Mouse (Mus musculus): ENCODE measurements around the gene Aida.
A peak's percentile ranks its signal among the peaks of the same experiment; 100 is the strongest.
"Not testable (repeated sequence)": the region's sequence is repeated elsewhere in the genome, so short reads cannot be mapped to it uniquely, and the experiment has no call there.

The Aida gene

DNA sequence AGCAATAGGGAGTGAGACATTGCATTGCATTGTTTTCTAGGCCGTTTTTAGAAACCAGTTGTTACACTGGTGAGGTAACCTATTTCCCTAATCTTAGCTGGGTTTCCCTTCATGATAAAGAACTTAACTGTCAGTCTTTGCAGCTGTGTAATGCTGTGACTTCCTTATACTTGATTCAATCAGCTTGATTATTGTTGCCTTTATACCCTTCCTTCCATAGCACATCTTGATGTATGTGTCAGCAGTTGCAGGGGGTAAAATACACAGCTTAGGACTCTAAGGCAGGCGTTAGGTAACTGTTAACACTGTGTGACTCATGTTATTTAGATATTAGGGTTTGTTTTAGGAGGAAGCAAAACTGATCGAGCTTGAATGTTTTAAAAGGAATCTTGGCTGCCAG, 24.3 kb downstream of the Aida start:
- no peak for DNase-seq (ENCODE audit: low spot score)

DNA sequence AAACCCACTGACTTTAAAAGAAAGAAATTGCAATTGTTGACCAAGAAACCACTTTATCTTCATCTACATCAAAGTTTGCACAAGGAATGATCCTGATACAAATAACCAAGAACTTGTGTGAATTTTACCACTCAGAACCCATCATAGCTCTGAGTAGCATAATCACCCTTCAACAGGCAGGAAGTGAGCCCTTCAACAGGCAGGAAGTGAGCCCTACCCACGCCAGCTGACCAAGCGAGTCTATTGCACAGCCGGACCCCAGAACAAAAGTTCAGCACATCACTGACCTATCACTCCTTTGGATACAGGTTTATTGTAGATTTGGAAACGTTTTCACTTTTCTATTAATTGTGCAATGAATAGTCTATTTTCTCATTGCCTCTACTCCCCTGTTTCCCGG, 26.1 kb downstream of the Aida start:
- DNase-seq (ENCODE audit: low spot score), result not testable (repeated sequence)

GRCm38 (mm10) chr1:183323923-183324322, 27.5 kb downstream of the Aida start:
- DNase-seq (ENCODE audit: low spot score), result no peak

GRCm38 (mm10) chr1:183324433-183324832, 28.0 kb downstream of the Aida start:
- no peak for DNase-seq (ENCODE audit: low spot score)

- no peak for DNase-seq (ENCODE audit: low spot score)
These were observed 30.8 kb downstream of the Aida start for GRCm38 (mm10) chr1:183327171-183327570.

DNA sequence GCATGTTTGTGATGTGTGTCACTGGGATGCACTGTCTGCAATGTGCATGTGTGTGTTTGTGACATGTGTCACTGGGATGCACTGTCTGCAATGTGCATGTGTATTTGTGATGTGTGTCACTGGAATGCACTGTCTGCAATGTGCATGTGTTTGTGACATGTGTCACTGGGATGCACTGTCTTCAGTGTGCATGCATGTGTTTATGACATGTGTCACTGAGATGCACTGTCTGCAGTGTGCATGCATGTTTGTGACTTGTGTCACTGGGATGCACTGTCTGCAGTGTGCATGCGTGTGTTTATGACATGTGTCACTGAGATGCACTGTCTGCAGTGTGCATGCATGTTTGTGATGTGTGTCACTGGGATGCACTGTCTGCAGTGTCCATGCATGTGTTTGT, 46.5 kb downstream of the Aida start:
- not testable (repeated sequence) for DNase-seq (ENCODE audit: low spot score)

DNA sequence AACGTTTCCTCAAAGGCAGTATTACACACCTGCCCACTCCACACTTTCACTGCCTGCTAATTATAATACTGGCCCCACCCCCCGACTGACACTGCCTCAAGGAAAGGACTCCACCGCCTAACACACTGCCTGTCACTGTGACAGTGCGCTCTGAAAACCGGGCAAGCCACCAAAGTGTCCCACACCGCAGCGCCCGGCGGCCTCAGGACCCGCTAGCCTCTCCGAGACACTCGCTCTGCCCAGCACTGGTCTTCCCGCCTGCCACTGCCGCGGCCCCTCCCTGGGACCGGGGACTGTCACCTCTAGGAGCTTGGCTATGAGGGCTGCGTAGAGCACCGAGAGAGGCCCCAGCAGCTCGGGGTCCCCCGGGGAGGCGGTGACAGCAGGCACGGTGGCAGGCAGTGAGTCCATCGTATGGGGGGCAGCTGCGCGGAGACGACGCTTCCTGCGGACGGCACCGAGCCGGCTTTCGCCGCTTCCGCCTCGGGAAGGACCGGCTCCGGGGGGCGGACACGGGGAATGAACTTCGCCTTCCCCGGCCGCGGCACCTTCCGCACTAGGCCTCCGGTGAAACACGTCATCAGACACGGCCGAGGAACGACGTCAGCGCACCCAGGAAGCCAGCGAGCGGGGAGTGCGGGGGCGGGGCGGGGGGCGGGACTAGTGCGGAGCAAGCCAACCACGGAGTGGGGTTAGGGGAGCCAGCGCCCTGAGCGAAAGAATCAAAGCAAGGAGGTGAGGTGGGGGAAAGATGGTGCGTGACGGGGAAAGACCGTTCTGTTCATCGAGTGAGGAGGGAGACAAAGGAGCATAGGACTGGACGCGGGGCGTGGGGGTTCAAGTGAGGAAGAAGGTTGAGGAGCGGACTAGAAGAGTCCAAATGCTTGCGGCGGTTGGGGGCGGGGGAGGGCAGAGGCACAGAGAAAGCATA, 48.8 kb downstream of the Aida start:
- DNase-seq (ENCODE audit: low spot score), result peak; percentile 86

DNA sequence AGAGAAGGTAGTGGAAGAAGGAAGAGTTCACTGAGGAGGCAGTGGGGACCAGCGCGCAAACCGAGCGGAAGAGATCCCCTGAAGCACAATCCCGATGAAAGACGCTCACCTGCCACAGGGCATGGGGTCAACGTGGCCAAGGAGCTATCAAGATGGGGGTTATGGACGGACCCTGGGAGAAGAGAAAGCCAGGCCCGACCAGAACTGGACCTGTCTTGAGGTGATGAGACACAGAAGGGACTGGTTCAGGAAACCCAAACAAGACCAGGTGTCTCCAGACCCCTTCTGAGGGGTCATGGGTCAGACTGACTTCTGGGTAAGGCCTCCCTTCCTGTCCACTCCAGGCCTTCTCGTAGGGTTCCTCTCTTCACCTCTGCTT, 49.4 kb downstream of the Aida start:
- DNase-seq (ENCODE audit: low spot score), result no peak

DNA sequence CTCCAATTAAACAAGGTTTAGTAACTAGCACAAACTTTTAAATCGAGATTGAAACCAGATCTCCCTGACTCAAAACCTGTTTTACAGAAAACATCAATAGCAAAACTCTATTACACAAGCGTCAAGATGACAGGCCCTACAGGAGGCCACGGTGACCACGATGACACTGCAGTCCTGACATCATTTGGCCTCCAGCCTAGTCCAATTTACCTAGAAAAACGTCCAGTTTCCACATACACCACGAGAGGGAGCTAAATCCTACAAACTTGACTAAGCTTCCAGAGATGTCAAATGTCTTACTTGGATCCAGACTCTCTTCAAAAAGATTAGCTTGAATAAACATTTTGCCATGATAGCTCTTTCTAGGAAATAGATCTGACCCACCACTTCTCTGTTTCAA, 53.5 kb downstream of the Aida start:
- peak; percentile 83 for DNase-seq (ENCODE audit: low spot score)

DNA sequence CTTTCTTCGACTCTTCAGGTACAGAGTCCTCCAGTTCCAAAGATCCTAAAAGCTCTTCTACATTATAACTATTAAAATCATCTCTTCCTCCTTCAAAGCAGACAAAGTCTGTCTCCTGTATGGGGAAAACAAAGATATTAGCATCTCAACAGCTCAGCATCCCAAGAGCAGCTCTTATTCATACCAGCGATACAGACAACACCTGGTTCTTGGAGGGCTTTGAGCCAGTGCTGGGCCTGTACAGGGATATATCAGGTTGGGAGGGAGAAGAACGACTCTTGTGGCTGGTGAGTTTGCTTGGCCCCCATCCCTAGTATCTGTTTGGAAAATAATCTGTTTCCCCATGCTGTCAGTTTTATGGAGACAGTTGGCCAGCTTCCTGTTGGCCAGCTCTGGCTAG, 62.5 kb downstream of the Aida start:
- no peak for DNase-seq (ENCODE audit: low spot score)

GRCm38 (mm10) chr1:183362301-183362700, 65.9 kb downstream of the Aida start:
- no peak for DNase-seq (ENCODE audit: low spot score)

DNA sequence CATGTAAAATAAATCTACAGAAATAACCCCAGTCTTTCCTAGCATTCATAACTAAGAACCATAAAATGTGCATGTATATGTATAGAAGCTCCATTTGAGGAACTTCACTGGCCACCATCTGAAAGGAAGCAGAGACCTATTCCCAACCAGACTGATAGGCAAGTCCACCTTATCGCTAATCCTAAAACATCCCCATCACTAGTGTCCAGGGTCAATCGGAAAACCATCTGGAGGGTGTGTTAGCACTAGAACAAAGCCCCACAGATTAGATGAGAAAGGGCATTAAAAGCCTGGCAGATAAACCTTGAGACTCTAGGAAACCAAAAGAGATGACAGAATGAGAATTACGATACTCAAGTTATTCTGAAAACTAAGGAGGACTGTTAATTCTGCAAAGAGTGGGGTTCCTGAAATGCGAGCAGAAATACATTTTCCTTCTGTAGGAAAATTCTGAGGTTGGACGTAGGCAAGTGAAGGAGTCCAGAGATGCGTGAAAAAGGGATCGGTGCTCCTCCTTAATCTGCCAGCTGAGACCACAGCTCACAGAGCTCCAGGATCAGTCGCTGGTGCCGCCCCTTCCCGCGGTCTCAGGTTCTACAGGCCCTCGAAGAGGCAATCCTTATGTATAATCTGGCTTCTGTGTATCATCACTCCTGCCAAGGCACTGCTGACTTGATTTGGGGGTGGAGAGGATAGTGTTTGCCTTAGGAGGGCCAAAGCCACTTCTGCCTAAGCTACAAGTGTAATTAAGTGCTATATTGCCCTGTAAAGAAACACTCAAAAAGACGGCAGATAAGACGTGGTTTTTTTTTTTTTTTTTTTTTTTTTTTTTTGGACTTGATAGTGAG, 66.6 kb downstream of the Aida start:
- DNase-seq (ENCODE audit: low spot score), result no peak

DNA sequence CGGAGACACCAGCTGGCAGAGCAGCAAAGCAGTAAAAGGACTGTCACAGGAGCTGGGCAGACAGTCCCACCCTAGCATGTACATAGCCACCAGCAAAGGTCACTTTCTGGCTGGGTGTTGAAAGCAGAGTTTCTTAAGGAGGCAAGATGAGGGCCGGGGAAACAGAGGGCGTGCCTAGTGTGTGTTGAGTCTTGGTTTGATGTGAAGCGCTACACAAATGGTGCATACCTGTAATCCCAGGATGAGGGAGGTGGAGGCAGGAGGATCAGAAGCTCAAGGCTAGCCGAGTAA, 67.1 kb downstream of the Aida start:
- DNase-seq (ENCODE audit: low spot score), result no peak

- no peak for DNase-seq (ENCODE audit: low spot score)
These were observed 70.0 kb downstream of the Aida start for GRCm38 (mm10) chr1:183366361-183366760.

DNA sequence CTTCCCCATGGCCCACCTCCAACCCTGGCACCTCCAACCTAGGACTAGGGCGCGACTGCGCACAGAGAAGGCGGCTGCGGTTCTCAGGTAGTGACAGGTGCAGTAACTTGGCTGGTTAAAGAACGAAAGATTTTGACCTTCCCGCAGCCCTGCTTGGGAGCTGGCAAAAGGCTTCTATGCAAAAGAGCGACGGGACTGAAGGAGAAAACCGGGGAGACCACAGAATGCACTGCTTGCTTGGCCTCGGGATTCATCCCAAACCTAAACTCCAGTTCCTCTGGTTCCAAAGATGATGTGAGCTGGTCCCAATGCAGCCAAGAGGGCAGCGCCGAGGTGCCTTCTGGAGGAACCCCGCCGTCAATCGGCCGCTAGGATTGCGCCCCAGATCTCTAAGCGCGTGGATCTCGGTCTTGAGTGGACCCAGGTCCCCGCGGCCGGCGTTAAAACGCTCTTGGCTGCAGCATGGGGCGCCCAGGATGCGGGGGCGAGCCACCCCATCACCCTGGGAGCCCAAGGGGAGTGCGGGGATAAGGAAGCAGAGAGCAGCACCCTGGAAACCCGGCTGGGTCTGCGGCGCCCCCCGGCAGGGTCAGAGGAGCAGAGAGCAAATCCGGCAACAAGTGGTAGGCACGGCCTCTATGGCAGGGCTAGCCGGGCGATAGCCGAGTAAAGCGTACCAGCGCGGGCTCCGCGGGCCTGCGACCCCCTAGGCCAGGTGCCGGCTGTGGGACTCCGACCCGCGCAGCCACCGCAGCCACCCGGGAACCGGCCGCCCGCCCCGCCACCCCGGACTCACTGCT, 72.4 kb downstream of the Aida start:
- DNase-seq (ENCODE audit: low spot score), result peak; percentile 39

DNA sequence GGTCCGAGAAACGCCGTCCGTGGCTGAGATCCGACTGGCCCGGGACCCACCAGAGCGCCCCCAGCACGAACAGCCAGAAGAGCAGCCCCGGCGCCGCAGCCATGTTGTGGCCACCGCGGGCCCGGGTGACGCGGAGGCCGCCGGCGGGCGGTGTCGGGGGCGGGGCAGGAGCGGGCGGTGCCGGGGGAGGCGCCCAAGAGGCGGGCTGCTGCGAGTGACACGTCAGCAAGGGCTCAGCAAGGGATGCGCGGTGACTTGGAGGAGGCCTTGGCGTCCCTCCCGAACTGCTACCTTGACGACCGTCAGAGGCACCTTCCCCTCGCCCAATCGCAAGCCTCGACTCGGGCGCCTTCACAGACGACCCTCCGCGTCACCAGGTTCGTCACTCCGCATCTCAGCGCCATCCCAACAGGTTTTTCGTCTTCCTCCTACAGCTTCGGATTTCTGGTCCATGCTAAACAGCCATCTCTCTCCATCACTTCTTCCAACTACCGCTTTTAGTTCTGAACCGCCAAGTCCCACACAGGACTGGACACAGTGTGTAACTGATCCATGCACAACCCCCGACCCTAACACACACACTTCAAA, 73.1 kb downstream of the Aida start, which contains the start of gene Mia3:
Mia3 (minus strand) TSS at position 127 of the 588 bp plus-strand sequence.
- peak; percentile 93 for DNase-seq (ENCODE audit: low spot score)

- no peak for DNase-seq (ENCODE audit: low spot score)
These were observed 78.3 kb downstream of the Aida start for GRCm38 (mm10) chr1:183374728-183375127.

All from retina, embryonic 14.5 days (tissue).